Mouse (Mus musculus) R1 (cell line): ENCODE measurements around the gene Gm17482.

Experiments used
- DNase-seq: peaks from one replicate; pipeline ENCODE4 v3.0.0-alpha.2; 2018; ENCODE audit warnings: low read depth, low spot score

Gm17482 gene

DNA sequence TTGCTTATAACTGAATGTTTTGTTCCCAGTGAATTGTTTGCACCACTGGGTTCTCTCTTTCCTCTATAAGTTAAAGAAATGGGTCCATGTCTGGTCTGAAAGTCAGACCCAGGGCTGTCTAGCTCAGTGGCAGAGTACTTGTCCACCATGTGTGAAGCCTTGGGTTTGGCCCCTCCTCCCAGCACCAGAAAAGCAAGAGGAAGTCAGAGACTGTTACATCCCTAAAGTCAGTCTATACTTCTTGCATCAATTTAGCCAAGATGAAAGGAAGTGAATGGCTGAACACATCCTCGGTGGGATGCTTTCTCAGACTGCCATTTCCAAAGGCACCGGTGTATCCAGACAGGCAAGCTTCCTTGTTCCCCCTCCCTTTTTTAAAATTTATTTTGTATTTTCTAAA is 63.9 kb downstream of the Gm17482 start:
- no peak for DNase-seq

DNA sequence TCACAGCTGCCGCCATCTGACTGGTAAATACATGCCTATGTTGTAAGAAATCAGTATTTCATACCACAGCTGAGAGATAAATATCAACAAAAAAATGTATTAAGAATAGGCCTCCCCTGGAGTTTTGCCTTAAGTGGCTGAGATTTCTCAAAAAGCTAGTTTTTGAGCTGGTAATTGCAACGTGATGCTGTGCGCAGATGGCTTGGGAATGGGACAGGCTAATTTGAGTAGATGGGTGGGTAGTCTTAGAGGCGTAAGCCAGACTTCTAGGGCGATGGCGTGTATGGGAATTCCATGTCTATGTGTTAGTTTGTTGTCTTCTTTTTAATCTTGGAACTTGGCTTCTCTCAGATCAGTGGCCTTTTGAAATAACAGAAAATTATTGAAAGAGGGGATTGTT is 64.7 kb downstream of the Gm17482 start:
- DNase-seq: no peak

DNA sequence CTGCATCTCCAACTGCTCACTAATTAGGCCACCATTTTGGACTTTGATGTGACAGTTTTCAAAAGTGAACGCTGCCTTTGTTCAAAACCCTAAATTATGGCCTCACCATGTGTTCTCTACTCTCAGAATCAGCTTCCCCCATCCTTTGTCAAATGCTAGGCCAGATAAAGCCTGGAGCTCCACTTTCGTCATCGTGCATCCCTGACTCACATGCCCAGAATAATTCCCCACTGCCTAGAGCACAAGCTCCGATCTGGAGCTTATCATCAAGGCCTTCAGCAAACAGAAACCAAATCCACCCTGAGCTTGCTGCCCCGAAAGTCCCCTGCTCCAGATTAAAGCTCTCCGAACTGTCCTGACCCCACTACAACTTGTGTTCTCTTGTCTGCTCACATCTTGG is 65.5 kb downstream of the Gm17482 start:
- DNase-seq: no peak

DNA sequence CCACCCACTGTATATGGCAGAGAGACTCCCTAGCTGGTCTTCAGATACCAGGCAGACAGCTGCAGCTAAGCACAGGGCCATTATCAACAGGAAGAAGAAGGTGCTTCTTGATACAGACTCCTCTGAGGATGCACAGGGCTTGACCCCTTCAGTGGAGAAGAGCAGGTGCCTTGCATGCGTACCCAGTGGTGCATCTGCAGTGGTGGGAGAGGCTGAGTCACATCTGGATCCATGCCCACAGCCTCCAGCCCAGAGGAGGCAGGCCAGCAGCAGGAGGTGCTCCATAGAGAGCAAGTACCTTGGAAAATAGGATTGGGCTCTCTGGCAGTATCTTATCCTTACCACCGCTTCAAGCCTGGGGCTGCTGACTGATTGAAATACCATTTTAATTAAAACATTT is 66.7 kb downstream of the Gm17482 start:
- no peak for DNase-seq

DNA sequence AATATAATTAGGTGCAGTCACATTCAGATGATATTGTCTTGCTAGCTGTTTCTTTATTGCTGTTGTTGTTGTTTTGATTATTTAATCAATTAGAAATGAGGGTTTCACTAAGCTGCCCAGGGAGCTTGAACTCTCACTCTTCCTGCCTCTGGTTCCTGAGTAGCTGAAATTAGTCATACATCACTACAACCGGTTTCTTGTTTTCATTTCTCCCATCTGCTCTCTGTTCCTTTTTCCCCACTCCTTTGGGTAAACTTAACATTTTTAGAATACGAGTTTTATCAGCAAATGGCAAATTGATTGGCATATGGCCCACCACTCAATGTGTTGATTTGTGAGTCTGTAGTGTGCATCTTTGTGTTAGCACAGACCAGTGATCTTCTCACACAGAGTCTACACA is 80.0 kb downstream of the Gm17482 start:
- no peak for DNase-seq
